Mouse (Mus musculus) intestine, embryonic 16.5 days (tissue): ENCODE measurements at regions not wholly inside any gene's neighbourhood (a gene's known extent, or its start where the extent isn't known, plus 50 kb on each side); places are given as distances from the start of the nearest gene placed in this dataset.

ENCODE experiments used
- ATAC-seq: fragments of 200-750 bp; cut with Nextera tagmentation; 2 replicates; pipeline ENCODE4 v1.8.0; 2017; ENCODE audit warnings: moderate TSS enrichment, moderate library complexity
- H3K27ac ChIP-seq: fragments of 300-500 bp; sonication (generic); 2 replicates; pipeline ENCODE4 v1.5.1; 2014; ENCODE audit warnings: mild to moderate bottlenecking, low read length
- H3K27me3 ChIP-seq: fragments of 300-500 bp; sonication (generic); replicated peaks from 2 replicates; pipeline ENCODE4 v1.6.1; 2014; ENCODE audit warnings: low read length, control low read depth, mixed read lengths; ENCODE audit not compliant: control insufficient read depth, insufficient read depth
- H3K36me3 ChIP-seq: fragments of 300-500 bp; sonication (generic); 2 replicates; pipeline ENCODE4 v1.6.1; 2014; ENCODE audit warnings: low read length, control low read depth; ENCODE audit not compliant: control insufficient read depth, insufficient read depth
- H3K4me1 ChIP-seq: fragments of 300-500 bp; sonication (generic); 2 replicates; pipeline ENCODE4 v1.6.1; 2014; ENCODE audit warnings: low read length, control low read depth, mixed read lengths; ENCODE audit not compliant: control insufficient read depth, insufficient read depth
- H3K4me2 ChIP-seq: fragments of 300-500 bp; sonication (generic); 2 replicates; pipeline ENCODE4 v1.6.1; 2014; ENCODE audit warnings: low read depth, low read length, control low read depth
- H3K4me3 ChIP-seq: fragments of 300-500 bp; sonication (generic); 2 replicates; pipeline ENCODE4 v1.5.1; 2014; ENCODE audit warnings: mild to moderate bottlenecking, low read length
- H3K9ac ChIP-seq: fragments of 300-500 bp; sonication (generic); 2 replicates; pipeline ENCODE4 v1.6.1; 2014; ENCODE audit warnings: low read depth, low read length
- H3K9me3 ChIP-seq: fragments of 300-500 bp; sonication (generic); 2 replicates; pipeline ENCODE4 v1.6.1; 2016; ENCODE audit warnings: low read length, control low read depth; ENCODE audit not compliant: control insufficient read depth
- WGBS: fragments of 180-500 bp; shearing (Covaris S2); extraction: QIAGEN DNeasy Blood & Tissue Kit; methylation state at CpG from one replicate; pipeline ENCODE4 v1.1.7; 2014; 5-methylcytosine and 5-hydroxymethylcytosine counted together

GRCm38 (mm10) chr3:120875740-120876139 lies 295.8 kb downstream of the Rwdd3 start:
- no peaks in the 10 kb centered on the region for H3K27me3 ChIP-seq
- no peaks in the 10 kb centered on the region for H3K36me3 ChIP-seq
- H3K4me3 ChIP-seq, result no peak overlapping the region
- no peak for ATAC-seq
- no peaks in the 10 kb centered on the region for H3K9me3 ChIP-seq
- H3K9ac ChIP-seq, result no peak overlapping the region
- no peak overlapping the region for H3K27ac ChIP-seq
- 89% methylated on average over 3 of the region's 3 CpGs for WGBS
- H3K4me1 ChIP-seq, result no peaks in the 10 kb centered on the region
- no peak overlapping the region for H3K4me2 ChIP-seq

- peak; percentile 57 for ATAC-seq
Observed at GRCm38 (mm10) chr3:120865036-120865435, 306.5 kb downstream of the Rwdd3 start.

GRCm38 (mm10) chr3:120861641-120862040 lies 309.9 kb downstream of the Rwdd3 start:
- no peak overlapping the region for H3K4me3 ChIP-seq
- WGBS, result 64% methylated on average over 4 of the region's 4 CpGs
- no peak overlapping the region for H3K27ac ChIP-seq
- no peaks in the 10 kb centered on the region for H3K36me3 ChIP-seq
- peak; percentile 97 for ATAC-seq
- no peak overlapping the region for H3K4me2 ChIP-seq
- no peaks in the 10 kb centered on the region for H3K9me3 ChIP-seq
- H3K9ac ChIP-seq, result no peak overlapping the region
- H3K4me1 ChIP-seq, result no peaks in the 10 kb centered on the region
- H3K27me3 ChIP-seq, result no peaks in the 10 kb centered on the region

More at GRCm38 (mm10) chr3:120865036-120865435, 306.5 kb downstream of the Rwdd3 start:
- WGBS, result 30% methylated on average over 8 of the region's 8 CpGs
- no peaks in the 10 kb centered on the region for H3K9me3 ChIP-seq
- no peak overlapping the region for H3K9ac ChIP-seq
- no peak overlapping the region for H3K4me3 ChIP-seq
- H3K4me1 ChIP-seq, result no peaks in the 10 kb centered on the region
- H3K27me3 ChIP-seq, result no peaks in the 10 kb centered on the region
- no peaks in the 10 kb centered on the region for H3K36me3 ChIP-seq
- H3K27ac ChIP-seq, result no peak overlapping the region
- no peak overlapping the region for H3K4me2 ChIP-seq

- Histone ChIP-seq H3K4me3 (no peak overlapping the region), H3K9ac (no peak overlapping the region), H3K27me3 (no peaks in the 10 kb centered on the region), H3K4me2 (no peak overlapping the region), H3K9me3 (no peaks in the 10 kb centered on the region), H3K27ac (no peak overlapping the region), H3K4me1 (no peaks in the 10 kb centered on the region), H3K36me3 (no peaks in the 10 kb centered on the region)
- 81% methylated on average over 13 of the region's 13 CpGs for WGBS
- no peak for ATAC-seq
Observed at GRCm38 (mm10) chr3:120858281-120858680, 313.2 kb downstream of the Rwdd3 start.

GRCm38 (mm10) chr3:120854322-120854721 lies 317.2 kb downstream of the Rwdd3 start:
- Histone ChIP-seq H3K36me3 (no peaks in the 10 kb centered on the region), H3K9ac (no peak overlapping the region), H3K4me3 (no peak overlapping the region), H3K27me3 (no peaks in the 10 kb centered on the region), H3K4me1 (no peaks in the 10 kb centered on the region), H3K27ac (no peak overlapping the region), H3K4me2 (no peak overlapping the region), H3K9me3 (no peaks in the 10 kb centered on the region)
- no peak for ATAC-seq
- WGBS, result 78% methylated on average over 3 of the region's 3 CpGs

- no peaks in the 10 kb centered on the region for H3K36me3 ChIP-seq
- no peaks in the 10 kb centered on the region for H3K4me1 ChIP-seq
- no peak overlapping the region for H3K9ac ChIP-seq
- H3K9me3 ChIP-seq, result no peaks in the 10 kb centered on the region
- 91% methylated on average over 2 of the region's 2 CpGs for WGBS
- no peak overlapping the region for H3K27ac ChIP-seq
- no peak for ATAC-seq
- no peak overlapping the region for H3K4me2 ChIP-seq
- H3K27me3 ChIP-seq, result no peaks in the 10 kb centered on the region
- no peak overlapping the region for H3K4me3 ChIP-seq
Observed at GRCm38 (mm10) chr3:120843623-120844022, 327.9 kb downstream of the Rwdd3 start.

GRCm38 (mm10) chr3:120823536-120823935 lies 348.0 kb downstream of the Rwdd3 start:
- Histone ChIP-seq H3K9me3 (no peaks in the 10 kb centered on the region), H3K27ac (no peak overlapping the region), H3K9ac (no peak overlapping the region), H3K4me2 (no peak overlapping the region), H3K27me3 (no peaks in the 10 kb centered on the region), H3K4me1 (no peaks in the 10 kb centered on the region), H3K36me3 (no peaks in the 10 kb centered on the region), H3K4me3 (no peak overlapping the region)
- 92% methylated on average over 19 of the region's 19 CpGs for WGBS
- ATAC-seq, result no peak

GRCm38 (mm10) chr3:120811901-120812300 lies 359.6 kb downstream of the Rwdd3 start:
- Histone ChIP-seq H3K27me3 (no peaks in the 10 kb centered on the region), H3K4me2 (no peak overlapping the region), H3K9me3 (no peaks in the 10 kb centered on the region), H3K4me3 (no peak overlapping the region), H3K27ac (no peak overlapping the region), H3K9ac (no peak overlapping the region), H3K4me1 (no peaks in the 10 kb centered on the region), H3K36me3 (no peaks in the 10 kb centered on the region)
- WGBS, result 37% methylated on average over 2 of the region's 2 CpGs
- ATAC-seq, result no peak

- Histone ChIP-seq H3K4me2 (no peak overlapping the region), H3K27me3 (no peaks in the 10 kb centered on the region), H3K27ac (no peak overlapping the region), H3K4me3 (no peak overlapping the region), H3K9me3 (no peaks in the 10 kb centered on the region), H3K4me1 (no peaks in the 10 kb centered on the region), H3K36me3 (no peaks in the 10 kb centered on the region), H3K9ac (no peak overlapping the region)
- ATAC-seq, result no peak
- 55% methylated on average over 5 of the region's 5 CpGs for WGBS
Observed at GRCm38 (mm10) chr3:120810527-120810926, 361.0 kb downstream of the Rwdd3 start.

- Histone ChIP-seq H3K4me2 (no peak overlapping the region), H3K4me3 (no peak overlapping the region), H3K9ac (no peak overlapping the region), H3K36me3 (no peaks in the 10 kb centered on the region), H3K4me1 (no peaks in the 10 kb centered on the region), H3K9me3 (no peaks in the 10 kb centered on the region), H3K27me3 (no peaks in the 10 kb centered on the region), H3K27ac (no peak overlapping the region)
- WGBS, result 47% methylated on average over 6 of the region's 6 CpGs
- ATAC-seq, result no peak
Observed at GRCm38 (mm10) chr3:120810048-120810447, 361.4 kb downstream of the Rwdd3 start.
